Mouse (Mus musculus): ENCODE results near the gene Uqcc1. TPM values are rescaled to one million over a fixed set of nuclear protein-coding genes. Genes with fewer than 3 reads are reported as not detected.

The Uqcc1 gene
- polyA plus RNA-seq, 1 experiment from 2014 or later, result 76.1 TPM

GRCm38 (mm10) chr2:155878964-155879876 is 50.9 kb downstream of the Uqcc1 start:
- no peaks in the 10 kb centered on the region for H3K9me3 ChIP-seq (ENCODE audit: control insufficient read depth, low read length)
- H3K4me2 ChIP-seq, result no peak overlapping the region
- no peak for ATAC-seq (replicated peaks; ENCODE audit: low FRiP score)
- no peak overlapping the region for H3K4me3 ChIP-seq (ENCODE audit: low read depth, low read length)
- 0 out of 2 replicates have a peak, but pooled peaks cover 5% of the 10 kb centered on the region for H3K4me1 ChIP-seq (replicated peaks; ENCODE audit: control insufficient read depth, insufficient read depth, low read length)
- 81% methylated on average over 21 of the region's 21 CpGs for WGBS
- no peaks in the 10 kb centered on the region for H3K27me3 ChIP-seq (replicated peaks; ENCODE audit: control insufficient read depth, insufficient read depth, low read length)
- peaks cover 17% of the 10 kb centered on the region for H3K36me3 ChIP-seq (ENCODE audit: control insufficient read depth, insufficient read depth, low read length)
- no peak overlapping the region for H3K27ac ChIP-seq (ENCODE audit: low read depth, low read length)
- no peak for DNase-seq (ENCODE audit: low spot score)
- no peak overlapping the region for H3K9ac ChIP-seq (ENCODE audit: low read depth, low read length)

- Histone ChIP-seq H3K9ac (ENCODE audit: low read depth, low read length) (no peak overlapping the region), H3K27me3 (replicated peaks; ENCODE audit: control insufficient read depth, insufficient read depth, low read length) (no peaks in the 10 kb centered on the region), H3K9me3 (ENCODE audit: control insufficient read depth, low read length) (no peaks in the 10 kb centered on the region), H3K4me1 (replicated peaks; ENCODE audit: control insufficient read depth, insufficient read depth, low read length) (no peaks in the 10 kb centered on the region), H3K27ac (ENCODE audit: low read depth, low read length) (no peak overlapping the region), H3K4me3 (ENCODE audit: low read depth, low read length) (no peak overlapping the region), H3K4me2 (no peak overlapping the region), H3K36me3 (ENCODE audit: control insufficient read depth, insufficient read depth, low read length) (peaks cover 12% of the 10 kb centered on the region)
- ATAC-seq (replicated peaks; ENCODE audit: low FRiP score), result no peak
- WGBS, result 87% methylated on average over 6 of the region's 6 CpGs
- no peak for DNase-seq (ENCODE audit: low spot score)
These were observed 56.5 kb downstream of the Uqcc1 start for GRCm38 (mm10) chr2:155873636-155874035.

GRCm38 (mm10) chr2:155872930-155873507 is 57.1 kb downstream of the Uqcc1 start:
- no peak overlapping the region for H3K4me3 ChIP-seq (ENCODE audit: low read depth, low read length)
- ATAC-seq (replicated peaks; ENCODE audit: low FRiP score) (no peak), DNase-seq (ENCODE audit: low spot score) (no peak)
- WGBS, result 81% methylated on average over 10 of the region's 10 CpGs
- H3K27me3 ChIP-seq (replicated peaks; ENCODE audit: control insufficient read depth, insufficient read depth, low read length), result no peaks in the 10 kb centered on the region
- H3K4me1 ChIP-seq (replicated peaks; ENCODE audit: control insufficient read depth, insufficient read depth, low read length), result no peaks in the 10 kb centered on the region
- no peak overlapping the region for H3K27ac ChIP-seq (ENCODE audit: low read depth, low read length)
- H3K36me3 ChIP-seq (ENCODE audit: control insufficient read depth, insufficient read depth, low read length), result peaks cover 13% of the 10 kb centered on the region
- H3K9me3 ChIP-seq (ENCODE audit: control insufficient read depth, low read length), result no peaks in the 10 kb centered on the region
- no peak overlapping the region for H3K4me2 ChIP-seq
- H3K9ac ChIP-seq (ENCODE audit: low read depth, low read length), result no peak overlapping the region

- H3K4me3 ChIP-seq (ENCODE audit: low read depth, low read length), result no peak overlapping the region
- no peaks in the 10 kb centered on the region for H3K4me1 ChIP-seq (replicated peaks; ENCODE audit: control insufficient read depth, insufficient read depth, low read length)
- 82% methylated on average over 8 of the region's 8 CpGs for WGBS
- ATAC-seq (replicated peaks; ENCODE audit: low FRiP score), result no peak
- no peak for DNase-seq (ENCODE audit: low spot score)
- peaks cover 13% of the 10 kb centered on the region for H3K36me3 ChIP-seq (ENCODE audit: control insufficient read depth, insufficient read depth, low read length)
- H3K9me3 ChIP-seq (ENCODE audit: control insufficient read depth, low read length), result no peaks in the 10 kb centered on the region
- H3K9ac ChIP-seq (ENCODE audit: low read depth, low read length), result no peak overlapping the region
- no peak overlapping the region for H3K27ac ChIP-seq (ENCODE audit: low read depth, low read length)
- no peaks in the 10 kb centered on the region for H3K27me3 ChIP-seq (replicated peaks; ENCODE audit: control insufficient read depth, insufficient read depth, low read length)
- H3K4me2 ChIP-seq, result no peak overlapping the region
These were observed 57.6 kb downstream of the Uqcc1 start for GRCm38 (mm10) chr2:155872486-155872885.

- Histone ChIP-seq H3K4me2 (no peak overlapping the region), H3K9ac (ENCODE audit: low read depth, low read length) (no peak overlapping the region), H3K4me3 (ENCODE audit: low read depth, low read length) (no peak overlapping the region), H3K4me1 (replicated peaks; ENCODE audit: control insufficient read depth, insufficient read depth, low read length) (no peaks in the 10 kb centered on the region), H3K36me3 (ENCODE audit: control insufficient read depth, insufficient read depth, low read length) (peaks cover 5% of the 10 kb centered on the region; the same call in 1 of the 2 replicates), H3K9me3 (ENCODE audit: control insufficient read depth, low read length) (no peaks in the 10 kb centered on the region), H3K27me3 (replicated peaks; ENCODE audit: control insufficient read depth, insufficient read depth, low read length) (no peaks in the 10 kb centered on the region), H3K27ac (ENCODE audit: low read depth, low read length) (no peak overlapping the region)
- no peak for DNase-seq (ENCODE audit: low spot score)
- WGBS, result 73% methylated on average over 5 of the region's 5 CpGs
- ATAC-seq (replicated peaks; ENCODE audit: low FRiP score), result no peak
These were observed 60.3 kb downstream of the Uqcc1 start for GRCm38 (mm10) chr2:155869772-155870171.

- H3K36me3 ChIP-seq (ENCODE audit: control insufficient read depth, insufficient read depth, low read length), result peaks cover 3% of the 10 kb centered on the region; the same call in 1 of the 2 replicates
- 93% methylated on average over 8 of the region's 8 CpGs for WGBS
- no peaks in the 10 kb centered on the region for H3K27me3 ChIP-seq (replicated peaks; ENCODE audit: control insufficient read depth, insufficient read depth, low read length)
- H3K4me3 ChIP-seq (ENCODE audit: low read depth, low read length), result no peak overlapping the region
- H3K4me1 ChIP-seq (replicated peaks; ENCODE audit: control insufficient read depth, insufficient read depth, low read length), result no peaks in the 10 kb centered on the region
- H3K9me3 ChIP-seq (ENCODE audit: control insufficient read depth, low read length), result no peaks in the 10 kb centered on the region
- H3K9ac ChIP-seq (ENCODE audit: low read depth, low read length), result no peak overlapping the region
- no peak overlapping the region for H3K27ac ChIP-seq (ENCODE audit: low read depth, low read length)
- DNase-seq (ENCODE audit: low spot score) (no peak), ATAC-seq (replicated peaks; ENCODE audit: low FRiP score) (no peak)
- no peak overlapping the region for H3K4me2 ChIP-seq
These were observed 61.8 kb downstream of the Uqcc1 start for GRCm38 (mm10) chr2:155868320-155868719.

- 77% methylated on average over 11 of the region's 11 CpGs for WGBS
- H3K9me3 ChIP-seq (ENCODE audit: control insufficient read depth, low read length), result no peaks in the 10 kb centered on the region
- no peaks in the 10 kb centered on the region for H3K27me3 ChIP-seq (replicated peaks; ENCODE audit: control insufficient read depth, insufficient read depth, low read length)
- no peaks in the 10 kb centered on the region for H3K4me1 ChIP-seq (replicated peaks; ENCODE audit: control insufficient read depth, insufficient read depth, low read length)
- DNase-seq (ENCODE audit: low spot score), result no peak
- H3K9ac ChIP-seq (ENCODE audit: low read depth, low read length), result no peak overlapping the region
- H3K4me3 ChIP-seq (ENCODE audit: low read depth, low read length), result no peak overlapping the region
- H3K27ac ChIP-seq (ENCODE audit: low read depth, low read length), result no peak overlapping the region
- ATAC-seq (replicated peaks; ENCODE audit: low FRiP score), result no peak
- H3K36me3 ChIP-seq (ENCODE audit: control insufficient read depth, insufficient read depth, low read length), result peaks cover 3% of the 10 kb centered on the region
- no peak overlapping the region for H3K4me2 ChIP-seq
These were observed 66.7 kb downstream of the Uqcc1 start for GRCm38 (mm10) chr2:155863301-155863867.

GRCm38 (mm10) chr2:155862573-155863300 is 67.4 kb downstream of the Uqcc1 start:
- DNase-seq (ENCODE audit: low spot score) (no peak), ATAC-seq (replicated peaks; ENCODE audit: low FRiP score) (no peak)
- H3K4me2 ChIP-seq, result no peak overlapping the region
- no peak overlapping the region for H3K27ac ChIP-seq (ENCODE audit: low read depth, low read length)
- no peaks in the 10 kb centered on the region for H3K4me1 ChIP-seq (replicated peaks; ENCODE audit: control insufficient read depth, insufficient read depth, low read length)
- H3K27me3 ChIP-seq (replicated peaks; ENCODE audit: control insufficient read depth, insufficient read depth, low read length), result no peaks in the 10 kb centered on the region
- 87% methylated on average over 13 of the region's 13 CpGs for whole genome bisulfite sequencing
- no peak overlapping the region for H3K4me3 ChIP-seq (ENCODE audit: low read depth, low read length)
- H3K9ac ChIP-seq (ENCODE audit: low read depth, low read length), result no peak overlapping the region
- no peaks in the 10 kb centered on the region for H3K9me3 ChIP-seq (ENCODE audit: control insufficient read depth, low read length)
- no peaks in the 10 kb centered on the region; the same call in 1 of the 2 replicates for H3K36me3 ChIP-seq (ENCODE audit: control insufficient read depth, insufficient read depth, low read length)

Measured in liver, embryonic 11.5 days (tissue).